Mouse (Mus musculus) lung, embryonic 14.5 days (tissue): ENCODE results near the gene Smurf2. TPM values are rescaled to one million over a fixed set of nuclear protein-coding genes. Genes with fewer than 3 reads are reported as not detected.
A peak's percentile ranks its signal among the peaks of the same experiment; 100 is the strongest.

Experiments used
- ATAC-seq: fragments of 200-750 bp; cut with Nextera tagmentation; 2 replicates; pipeline ENCODE4 v1.8.0; 2017; ENCODE audit warnings: mild to moderate bottlenecking, moderate TSS enrichment, moderate library complexity; ENCODE audit not compliant: insufficient read depth
- DNase-seq: peaks from one replicate; pipeline ENCODE4 v3.0.0-alpha.2; 2015
- H3K27ac ChIP-seq: fragments of 300-500 bp; sonication (generic); 2 replicates; pipeline ENCODE4 v1.5.1; 2014; ENCODE audit warnings: low read depth, mild to moderate bottlenecking, moderate library complexity
- H3K27me3 ChIP-seq: fragments of 300-500 bp; sonication (generic); 2 replicates; pipeline ENCODE4 v1.6.1; 2014; ENCODE audit warnings: low read length, control low read depth; ENCODE audit not compliant: insufficient read depth
- H3K36me3 ChIP-seq: fragments of 300-500 bp; sonication (generic); 2 replicates; pipeline ENCODE4 v1.6.1; 2014; ENCODE audit warnings: control low read depth; ENCODE audit not compliant: insufficient read depth
- H3K4me1 ChIP-seq: fragments of 300-500 bp; sonication (generic); 2 replicates; pipeline ENCODE4 v1.6.1; 2014; ENCODE audit warnings: antibody characterized with exemption, control low read depth; ENCODE audit not compliant: insufficient read depth
- H3K4me2 ChIP-seq: fragments of 300-500 bp; sonication (generic); 2 replicates; pipeline ENCODE4 v1.6.1; 2014; ENCODE audit warnings: mild to moderate bottlenecking
- H3K4me3 ChIP-seq: fragments of 300-500 bp; sonication (generic); 2 replicates; pipeline ENCODE4 v1.5.1; 2014; ENCODE audit warnings: low read depth, low read length
- H3K9ac ChIP-seq: fragments of 300-500 bp; sonication (generic); 2 replicates; pipeline ENCODE4 v1.6.1; 2014
- H3K9me3 ChIP-seq: fragments of 300-500 bp; sonication (generic); 2 replicates; pipeline ENCODE4 v1.6.1; 2016; ENCODE audit warnings: low read depth, low read length, control low read depth
- CTCF ChIP-seq: IDR thresholded peaks from 2 replicates; pipeline ENCODE4 v1.5.1; 2016; ENCODE audit warnings: antibody characterized with exemption, low read depth
- WGBS: fragments of 180-500 bp; shearing (Covaris S2); extraction: QIAGEN DNeasy Blood & Tissue Kit; methylation state at CpG from one replicate; pipeline ENCODE4 v1.1.7; 2014; 5-methylcytosine and 5-hydroxymethylcytosine counted together
- polyA plus RNA-seq: library from polyadenylated mRNA; unstranded; fragments of >200 nt; fragmentation: Nextera tagmentation; extraction: Ambion mirVana; gene quantifications from 2 replicates; pipeline ENCODE4 v1.2.1, GENCODE M21; 2014

The Smurf2 gene
- 21.5 and 23.3 TPM in 2 replicates for polyA plus RNA-seq

- TF ChIP-seq CTCF: no peak
- peaks cover 14% of the 10 kb centered on the region for H3K4me1 ChIP-seq
- H3K9ac ChIP-seq: peak within 1 kb of the TSS; percentile 94
- ATAC-seq (peak; percentile 98), DNase-seq (peak; percentile 92)
- H3K27ac ChIP-seq: peak within 1 kb of the TSS; percentile 94
- no peaks in the 10 kb centered on the region for H3K9me3 ChIP-seq
- no peaks in the 10 kb centered on the region for H3K36me3 ChIP-seq
- no peaks in the 10 kb centered on the region for H3K27me3 ChIP-seq
- peak within 1 kb of the TSS; percentile 86 for H3K4me3 ChIP-seq
- peak within 1 kb of the TSS; percentile 87 for H3K4me2 ChIP-seq
- WGBS: 2% methylated on average over 63 of the region's 72 CpGs
Observed at GRCm38 (mm10) chr11:106920551-106921379, at the start of gene Smurf2. TSS of gene Smurf2 (minus strand) at chr11:106920715.

GRCm38 (mm10) chr11:106969798-106970197 lies 49.3 kb upstream of the Smurf2 start:
- no peak overlapping the region for H3K4me2 ChIP-seq
- ATAC-seq (peak; percentile 95), DNase-seq (peak; percentile 88)
- peak overlapping the region; percentile 7; the same call in 1 of the 2 replicates for H3K27ac ChIP-seq
- H3K36me3 ChIP-seq: no peaks in the 10 kb centered on the region
- 45% methylated on average over 8 of the region's 8 CpGs for WGBS
- no peak overlapping the region for H3K4me3 ChIP-seq
- H3K9ac ChIP-seq: no peak overlapping the region
- no peaks in the 10 kb centered on the region for H3K9me3 ChIP-seq
- H3K27me3 ChIP-seq: no peaks in the 10 kb centered on the region
- no peak for TF ChIP-seq CTCF
- 0 out of 2 replicates have a peak, but pooled peaks cover 3% of the 10 kb centered on the region for H3K4me1 ChIP-seq

DNA sequence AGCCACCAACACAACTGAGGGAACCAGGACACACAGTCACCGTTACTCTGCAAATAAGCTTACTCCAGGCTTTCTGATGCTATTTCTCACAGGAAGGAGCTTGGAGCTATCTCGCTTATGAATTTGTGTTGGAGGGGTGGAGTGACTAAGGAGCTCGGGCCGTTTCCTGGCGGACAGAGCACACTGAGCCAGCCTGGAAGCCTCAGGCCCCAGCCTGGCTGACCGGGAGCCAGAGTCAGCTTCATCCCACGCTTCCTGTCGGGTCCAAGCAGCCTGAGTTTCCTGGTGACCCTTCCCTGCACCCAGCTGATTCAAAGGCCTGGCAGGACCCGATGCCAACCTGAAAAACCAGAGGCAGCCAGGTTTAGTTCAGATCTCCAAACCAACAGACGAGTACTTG lies 47.1 kb upstream of the Smurf2 start:
- H3K9ac ChIP-seq: no peak overlapping the region
- ATAC-seq (0 out of 2 replicates have a peak, but pooled peaks have one; percentile 56), DNase-seq (peak; percentile 75)
- no peak overlapping the region for H3K4me2 ChIP-seq
- TF ChIP-seq CTCF: no peak
- no peaks in the 10 kb centered on the region for H3K36me3 ChIP-seq
- no peaks in the 10 kb centered on the region for H3K27me3 ChIP-seq
- 44% methylated on average over 10 of the region's 10 CpGs for WGBS
- peak overlapping the region; percentile 60; the same call in 1 of the 2 replicates for H3K27ac ChIP-seq
- 0 out of 2 replicates have a peak, but pooled peaks cover 3% of the 10 kb centered on the region for H3K4me1 ChIP-seq
- H3K4me3 ChIP-seq: no peak overlapping the region
- no peaks in the 10 kb centered on the region for H3K9me3 ChIP-seq

DNA sequence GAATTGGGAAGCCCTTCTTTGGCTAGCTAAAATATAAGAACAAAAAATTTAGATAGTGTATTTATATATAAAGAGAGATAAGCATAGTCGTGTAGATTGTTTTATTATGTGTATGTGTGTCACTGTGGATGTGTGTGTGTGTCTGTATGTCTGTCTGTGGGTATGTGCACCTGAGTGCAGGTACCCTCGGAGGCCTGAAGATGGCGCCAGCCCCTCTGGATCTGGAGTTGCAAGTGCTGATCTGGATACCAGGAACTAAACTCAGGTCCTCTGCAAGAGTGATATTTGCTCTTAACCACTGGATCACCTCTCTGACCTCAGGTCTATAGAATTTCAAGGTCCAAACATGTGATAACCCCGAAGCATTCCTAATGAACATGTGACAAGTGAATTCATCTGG lies 45.4 kb upstream of the Smurf2 start:
- no peak overlapping the region for H3K4me3 ChIP-seq
- TF ChIP-seq CTCF: no peak
- no peaks in the 10 kb centered on the region for H3K27me3 ChIP-seq
- no peaks in the 10 kb centered on the region for H3K9me3 ChIP-seq
- WGBS: 78% methylated on average over 4 of the region's 4 CpGs
- H3K27ac ChIP-seq: no peak overlapping the region
- H3K36me3 ChIP-seq: no peaks in the 10 kb centered on the region
- no peak overlapping the region for H3K9ac ChIP-seq
- peaks cover 10% of the 10 kb centered on the region; the same call in 1 of the 2 replicates for H3K4me1 ChIP-seq
- H3K4me2 ChIP-seq: no peak overlapping the region
- ATAC-seq (no peak), DNase-seq (no peak)

GRCm38 (mm10) chr11:106962310-106962709 lies 41.8 kb upstream of the Smurf2 start:
- no peaks in the 10 kb centered on the region for H3K27me3 ChIP-seq
- no peak overlapping the region for H3K4me3 ChIP-seq
- 74% methylated on average over 9 of the region's 9 CpGs for WGBS
- DNase-seq (no peak), ATAC-seq (no peak)
- H3K9ac ChIP-seq: no peak overlapping the region
- 0 out of 2 replicates have a peak overlapping the region, but pooled peaks have one; percentile 5 for H3K27ac ChIP-seq
- no peaks in the 10 kb centered on the region for H3K36me3 ChIP-seq
- H3K4me2 ChIP-seq: no peak overlapping the region
- peaks cover 3% of the 10 kb centered on the region; the same call in 1 of the 2 replicates for H3K9me3 ChIP-seq
- H3K4me1 ChIP-seq: peaks cover 11% of the 10 kb centered on the region; the same call in 1 of the 2 replicates
- TF ChIP-seq CTCF: no peak

GRCm38 (mm10) chr11:106961471-106962081 lies 41.1 kb upstream of the Smurf2 start:
- Histone ChIP-seq H3K27ac (peak overlapping the region; percentile 63; the same call in 1 of the 2 replicates), H3K4me3 (no peak overlapping the region), H3K27me3 (no peaks in the 10 kb centered on the region), H3K36me3 (no peaks in the 10 kb centered on the region), H3K9ac (no peak overlapping the region), H3K9me3 (peaks cover 3% of the 10 kb centered on the region; the same call in 1 of the 2 replicates), H3K4me2 (no peak overlapping the region), H3K4me1 (peaks cover 10% of the 10 kb centered on the region; the same call in 1 of the 2 replicates)
- ATAC-seq (peak; percentile 60), DNase-seq (peak; percentile 45)
- 49% methylated on average over 13 of the region's 13 CpGs for WGBS
- no peak for TF ChIP-seq CTCF

- no peaks in the 10 kb centered on the region for H3K36me3 ChIP-seq
- H3K9me3 ChIP-seq: peaks cover 3% of the 10 kb centered on the region; the same call in 1 of the 2 replicates
- no peak for TF ChIP-seq CTCF
- ATAC-seq (no peak), DNase-seq (no peak)
- H3K27ac ChIP-seq: no peak overlapping the region
- no peak overlapping the region for H3K4me3 ChIP-seq
- H3K4me1 ChIP-seq: peaks cover 10% of the 10 kb centered on the region; the same call in 1 of the 2 replicates
- H3K4me2 ChIP-seq: no peak overlapping the region
- WGBS: 88% methylated on average over 5 of the region's 5 CpGs
- H3K27me3 ChIP-seq: no peaks in the 10 kb centered on the region
- H3K9ac ChIP-seq: no peak overlapping the region
Observed at GRCm38 (mm10) chr11:106959121-106959520, 38.6 kb upstream of the Smurf2 start.
